Mouse (Mus musculus) midbrain, embryonic 13.5 days (tissue): ENCODE results near the gene Cdc7. TPM values are rescaled to one million over a fixed set of nuclear protein-coding genes. Genes with fewer than 3 reads are reported as not detected.
A peak's percentile ranks its signal among the peaks of the same experiment; 100 is the strongest.

Source experiments
- ATAC-seq: fragments of 200-750 bp; cut with Nextera tagmentation; 2 replicates; pipeline ENCODE4 v1.8.0; 2017; ENCODE audit warnings: mild to moderate bottlenecking, moderate TSS enrichment, moderate library complexity
- H3K27ac ChIP-seq: fragments of 300-500 bp; sonication (generic); 2 replicates; pipeline ENCODE4 v1.5.1; 2015; ENCODE audit warnings: inconsistent platforms, mild to moderate bottlenecking, moderate library complexity
- H3K27me3 ChIP-seq: fragments of 300-500 bp; sonication (generic); 2 replicates; pipeline ENCODE4 v1.6.1; 2015; ENCODE audit warnings: mild to moderate bottlenecking, inconsistent platforms
- H3K36me3 ChIP-seq: fragments of 300-500 bp; sonication (generic); 2 replicates; pipeline ENCODE4 v1.6.1; 2015; ENCODE audit warnings: mild to moderate bottlenecking, inconsistent platforms
- H3K4me1 ChIP-seq: fragments of 300-500 bp; sonication (generic); replicated peaks from 2 replicates; pipeline ENCODE4 v1.6.1; 2015; ENCODE audit warnings: inconsistent platforms
- H3K4me2 ChIP-seq: fragments of 300-500 bp; sonication (generic); replicated peaks from 2 replicates; pipeline ENCODE4 v1.6.1; 2015; ENCODE audit warnings: moderate library complexity, mild to moderate bottlenecking, inconsistent platforms
- H3K4me3 ChIP-seq: fragments of 300-500 bp; sonication (generic); replicated peaks from 2 replicates; pipeline ENCODE4 v1.5.1; 2015; ENCODE audit warnings: mild to moderate bottlenecking, inconsistent platforms
- H3K9ac ChIP-seq: fragments of 300-500 bp; sonication (generic); replicated peaks from 2 replicates; pipeline ENCODE4 v1.6.1; 2015; ENCODE audit warnings: mild to moderate bottlenecking, inconsistent platforms
- H3K9me3 ChIP-seq: fragments of 300-500 bp; sonication (generic); 2 replicates; pipeline ENCODE4 v1.6.1; 2016; ENCODE audit warnings: mild to moderate bottlenecking, inconsistent platforms
- WGBS: fragments of 180-500 bp; shearing (Covaris S2); methylation state at CpG from one replicate; pipeline ENCODE4 v1.1.7; 2015; 5-methylcytosine and 5-hydroxymethylcytosine counted together
- polyA plus RNA-seq: library from polyadenylated mRNA; unstranded; fragments of >200 nt; fragmentation: Nextera tagmentation; extraction: Ambion mirVana; gene quantifications from 2 replicates; pipeline ENCODE4 v1.2.1, GENCODE M21; 2015

Cdc7 gene
- polyA plus RNA-seq, 1 experiment from 2014 or later, result 44.4 TPM

DNA sequence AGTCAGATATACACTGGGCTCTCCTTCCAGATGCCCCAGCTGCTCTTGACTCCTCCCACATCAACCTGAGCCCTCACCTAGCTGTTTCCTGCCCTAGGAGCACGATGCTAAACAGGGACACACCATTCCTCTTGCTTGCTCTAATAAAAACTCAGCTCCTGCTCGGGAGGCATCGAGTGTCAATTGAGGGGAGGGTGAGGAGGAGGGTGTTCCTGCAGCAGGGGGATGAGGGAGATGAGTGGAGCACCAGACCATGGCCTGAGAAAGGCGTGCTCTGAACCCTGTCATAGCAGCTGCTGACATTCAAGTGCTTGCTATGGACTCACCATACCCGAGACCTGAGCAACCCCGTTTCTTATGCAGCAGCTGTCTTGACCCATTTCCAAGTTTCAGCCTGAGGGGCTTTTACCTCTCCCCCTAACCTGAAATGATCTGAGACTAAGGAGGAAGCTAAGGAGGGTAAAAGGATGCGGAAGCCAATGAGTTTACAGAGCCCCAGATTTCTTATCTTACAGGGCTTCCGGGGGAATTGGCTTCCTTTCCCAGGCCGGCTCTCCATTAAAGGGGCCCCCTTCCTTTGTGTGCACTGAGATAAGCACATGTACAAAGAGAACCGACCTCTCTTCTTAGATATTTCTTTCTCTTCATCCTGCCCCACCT is 51.4 kb downstream of the Cdc7 start:
- 0 out of 2 replicates have a peak, but pooled peaks have one; percentile 14 for ATAC-seq
- no peak overlapping the region for H3K9ac ChIP-seq
- no peaks in the 10 kb centered on the region for H3K36me3 ChIP-seq
- 33% methylated on average over 10 of the region's 10 CpGs for WGBS
- no peak overlapping the region for H3K4me3 ChIP-seq
- no peak overlapping the region for H3K27ac ChIP-seq
- H3K9me3 ChIP-seq, result no peaks in the 10 kb centered on the region
- no peak overlapping the region for H3K4me2 ChIP-seq
- no peaks in the 10 kb centered on the region for H3K27me3 ChIP-seq
- H3K4me1 ChIP-seq, result peaks cover 13% of the 10 kb centered on the region; the same call in 1 of the 2 replicates

DNA sequence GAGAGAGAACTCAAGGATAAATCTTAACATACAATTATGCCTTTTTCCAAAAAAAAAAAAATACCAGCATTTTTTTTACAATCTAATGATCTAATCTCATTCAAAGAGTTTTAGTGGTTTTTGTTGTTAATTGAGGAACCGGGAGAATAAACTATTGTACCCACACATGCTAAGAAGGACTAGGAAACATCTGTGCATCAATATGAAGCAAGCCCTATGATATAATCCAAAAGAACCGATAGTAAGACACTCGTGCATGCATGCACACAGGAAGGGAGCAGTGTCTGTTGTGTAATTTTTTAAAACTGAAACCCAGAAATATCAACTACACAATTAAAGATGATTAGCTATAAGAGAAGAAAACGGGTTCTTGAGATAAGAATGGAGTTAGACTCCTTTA is 52.4 kb downstream of the Cdc7 start:
- Histone ChIP-seq H3K9ac (no peak overlapping the region), H3K9me3 (no peaks in the 10 kb centered on the region), H3K4me1 (peaks cover 9% of the 10 kb centered on the region; the same call in 1 of the 2 replicates), H3K36me3 (no peaks in the 10 kb centered on the region), H3K4me2 (no peak overlapping the region), H3K4me3 (no peak overlapping the region), H3K27ac (no peak overlapping the region), H3K27me3 (no peaks in the 10 kb centered on the region)
- 84% methylated on average over 4 of the region's 4 CpGs for WGBS
- no peak for ATAC-seq

DNA sequence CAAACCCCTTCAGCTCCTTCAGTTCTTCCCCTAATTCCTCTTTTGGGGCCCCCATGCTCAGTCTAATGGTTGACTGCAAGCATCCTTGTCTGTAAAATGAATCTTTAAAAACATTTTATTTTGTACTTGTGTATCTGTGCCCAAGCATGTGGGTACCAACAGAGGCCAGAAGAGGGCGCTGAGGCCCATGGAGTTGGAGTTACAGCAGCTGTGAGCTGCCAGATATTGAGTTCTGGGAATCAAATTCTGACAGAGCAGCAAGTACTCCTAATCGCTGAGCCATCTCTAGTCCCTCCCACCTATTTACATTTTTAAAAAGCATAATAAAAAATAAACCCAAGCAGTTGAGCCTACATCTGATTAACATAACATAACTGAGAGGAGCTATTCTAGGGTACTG is 53.4 kb downstream of the Cdc7 start:
- WGBS, result 68% methylated on average over 2 of the region's 2 CpGs
- Histone ChIP-seq H3K27ac (no peak overlapping the region), H3K4me3 (no peak overlapping the region), H3K9me3 (no peaks in the 10 kb centered on the region), H3K27me3 (no peaks in the 10 kb centered on the region), H3K4me2 (no peak overlapping the region), H3K4me1 (peaks cover 8% of the 10 kb centered on the region; the same call in 1 of the 2 replicates), H3K36me3 (no peaks in the 10 kb centered on the region), H3K9ac (no peak overlapping the region)
- no peak for ATAC-seq

DNA sequence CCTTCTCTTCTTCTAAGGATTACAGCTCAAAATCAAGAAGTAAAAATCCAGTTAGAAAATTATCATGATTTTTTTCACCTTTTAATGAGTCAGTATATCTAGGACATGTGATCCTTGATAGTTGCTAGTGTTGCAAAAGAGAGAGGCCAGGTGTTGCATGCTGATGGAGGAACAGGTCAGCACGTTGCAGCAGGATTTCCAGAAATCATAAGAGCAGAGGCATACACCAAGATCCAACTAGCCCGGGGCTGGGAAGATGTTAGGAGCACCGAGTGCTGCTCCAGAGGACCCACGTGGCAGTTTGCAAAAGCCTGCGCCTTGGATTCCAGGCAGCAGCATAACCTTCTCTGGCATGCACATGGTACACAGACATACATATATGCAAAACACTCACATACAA is 54.9 kb downstream of the Cdc7 start:
- Histone ChIP-seq H3K4me3 (no peak overlapping the region), H3K4me2 (no peak overlapping the region), H3K4me1 (peaks cover 8% of the 10 kb centered on the region; the same call in 1 of the 2 replicates), H3K27me3 (no peaks in the 10 kb centered on the region), H3K9me3 (no peaks in the 10 kb centered on the region), H3K36me3 (no peaks in the 10 kb centered on the region), H3K9ac (no peak overlapping the region), H3K27ac (no peak overlapping the region)
- ATAC-seq, result no peak
- 82% methylated on average over 5 of the region's 5 CpGs for WGBS

DNA sequence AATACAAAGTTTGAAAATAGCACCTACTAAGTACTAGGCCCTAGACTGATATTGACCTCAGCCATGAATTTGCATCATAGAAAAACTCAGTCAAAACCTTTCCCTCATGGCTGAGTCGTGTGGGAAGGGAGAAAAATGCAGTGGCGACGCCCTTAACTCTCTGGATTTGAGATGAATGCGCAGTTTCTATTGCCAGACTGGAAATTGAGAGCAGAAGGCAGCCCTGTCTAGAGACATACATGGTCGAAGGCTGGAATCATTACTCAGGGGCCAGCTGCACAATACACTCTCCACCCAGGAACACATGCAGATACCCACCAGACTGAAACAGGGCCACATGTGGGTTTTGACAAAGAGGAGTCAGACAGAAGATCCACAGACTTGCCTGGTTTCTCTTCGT is 55.8 kb downstream of the Cdc7 start:
- no peak for ATAC-seq
- H3K4me3 ChIP-seq, result no peak overlapping the region
- H3K9me3 ChIP-seq, result no peaks in the 10 kb centered on the region
- 78% methylated on average over 6 of the region's 6 CpGs for WGBS
- H3K4me2 ChIP-seq, result no peak overlapping the region
- peaks cover 8% of the 10 kb centered on the region; the same call in 1 of the 2 replicates for H3K4me1 ChIP-seq
- no peaks in the 10 kb centered on the region for H3K27me3 ChIP-seq
- no peak overlapping the region for H3K27ac ChIP-seq
- H3K9ac ChIP-seq, result no peak overlapping the region
- no peaks in the 10 kb centered on the region for H3K36me3 ChIP-seq

DNA sequence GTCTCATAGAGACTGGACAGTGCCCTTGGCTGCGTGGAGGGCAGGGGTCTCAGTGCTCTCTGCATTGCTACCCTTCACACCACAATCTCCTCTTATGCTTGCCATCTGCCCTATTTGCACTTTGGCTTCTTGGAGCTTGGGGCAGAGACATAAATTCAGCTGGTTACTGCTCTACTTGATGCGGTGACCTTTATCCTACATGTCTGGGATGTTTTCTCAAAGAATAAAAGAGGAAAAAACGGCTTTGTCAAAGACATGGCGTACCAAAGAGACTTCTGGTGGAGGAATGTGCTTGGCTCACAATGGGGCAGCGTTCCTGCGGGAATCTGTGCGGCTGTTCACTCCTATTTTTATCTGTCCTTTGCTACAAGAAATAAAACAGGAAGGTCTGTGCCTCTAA is 56.2 kb downstream of the Cdc7 start:
- 72% methylated on average over 7 of the region's 7 CpGs for WGBS
- no peak overlapping the region for H3K27ac ChIP-seq
- H3K4me2 ChIP-seq, result no peak overlapping the region
- no peaks in the 10 kb centered on the region for H3K27me3 ChIP-seq
- peaks cover 5% of the 10 kb centered on the region; the same call in 1 of the 2 replicates for H3K4me1 ChIP-seq
- H3K9me3 ChIP-seq, result no peaks in the 10 kb centered on the region
- H3K36me3 ChIP-seq, result no peaks in the 10 kb centered on the region
- H3K4me3 ChIP-seq, result no peak overlapping the region
- H3K9ac ChIP-seq, result no peak overlapping the region
- no peak for ATAC-seq

DNA sequence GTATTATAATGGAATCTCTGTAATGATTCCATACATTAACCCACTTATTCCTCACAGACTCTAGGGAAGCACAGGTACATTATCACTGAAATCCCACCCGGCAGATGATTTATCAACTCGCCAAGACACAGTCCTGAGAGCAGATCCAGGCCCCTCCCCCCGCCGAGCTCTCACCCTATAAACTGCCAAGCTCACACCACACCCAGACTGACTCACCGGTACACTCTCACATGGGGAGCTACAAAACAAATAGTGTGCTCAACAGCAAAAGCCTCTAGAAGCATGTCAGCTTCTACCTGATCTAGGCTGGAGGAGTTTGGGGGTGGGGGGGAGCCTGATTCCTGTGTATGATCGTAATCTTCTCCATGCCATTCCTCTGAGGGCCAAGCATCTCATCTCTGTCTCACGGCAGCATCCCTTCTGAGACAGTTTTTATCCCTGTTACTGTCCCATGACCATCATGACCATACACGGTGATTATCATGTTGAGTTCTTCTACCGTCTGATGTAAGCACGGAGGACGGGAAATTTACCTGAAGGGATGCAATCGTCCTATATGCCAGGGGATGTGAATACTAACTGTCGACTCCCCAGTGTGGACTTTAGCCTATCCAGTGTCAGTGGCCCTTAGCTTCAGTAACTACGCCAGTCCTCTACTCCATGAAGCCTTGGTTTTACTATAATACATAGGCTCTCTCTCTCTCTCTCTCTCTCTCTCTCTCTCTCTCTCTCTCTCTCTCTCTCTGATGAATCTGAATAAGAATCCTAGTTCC is 57.4 kb downstream of the Cdc7 start:
- WGBS, result 94% methylated on average over 14 of the region's 14 CpGs
- Histone ChIP-seq H3K9ac (no peak overlapping the region), H3K27me3 (no peaks in the 10 kb centered on the region), H3K9me3 (no peaks in the 10 kb centered on the region), H3K4me2 (no peak overlapping the region), H3K27ac (no peak overlapping the region), H3K4me3 (no peak overlapping the region), H3K4me1 (no peaks in the 10 kb centered on the region), H3K36me3 (no peaks in the 10 kb centered on the region)
- no peak for ATAC-seq

DNA sequence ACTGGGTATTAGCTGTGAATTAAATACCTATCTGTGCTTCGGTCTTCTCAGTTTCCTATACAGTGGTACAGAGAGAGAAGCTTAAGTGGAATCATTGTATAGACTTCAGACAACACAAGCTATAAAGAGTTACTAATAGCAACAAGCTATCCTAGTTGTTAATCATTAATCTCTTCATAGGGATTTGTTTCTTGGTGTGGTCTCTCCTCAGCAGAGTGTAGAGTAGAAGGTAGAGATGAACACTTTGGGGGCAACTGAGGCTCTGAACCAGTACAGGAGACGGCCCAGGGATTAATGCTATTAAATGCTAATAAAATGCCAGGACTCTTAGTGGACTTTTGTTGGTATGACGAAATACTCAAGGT is 57.9 kb downstream of the Cdc7 start:
- WGBS, result 89% methylated on average over 3 of the region's 3 CpGs
- Histone ChIP-seq H3K9ac (no peak overlapping the region), H3K27me3 (no peaks in the 10 kb centered on the region), H3K9me3 (no peaks in the 10 kb centered on the region), H3K27ac (no peak overlapping the region), H3K4me1 (no peaks in the 10 kb centered on the region), H3K36me3 (no peaks in the 10 kb centered on the region), H3K4me2 (no peak overlapping the region), H3K4me3 (no peak overlapping the region)
- ATAC-seq, result no peak

DNA sequence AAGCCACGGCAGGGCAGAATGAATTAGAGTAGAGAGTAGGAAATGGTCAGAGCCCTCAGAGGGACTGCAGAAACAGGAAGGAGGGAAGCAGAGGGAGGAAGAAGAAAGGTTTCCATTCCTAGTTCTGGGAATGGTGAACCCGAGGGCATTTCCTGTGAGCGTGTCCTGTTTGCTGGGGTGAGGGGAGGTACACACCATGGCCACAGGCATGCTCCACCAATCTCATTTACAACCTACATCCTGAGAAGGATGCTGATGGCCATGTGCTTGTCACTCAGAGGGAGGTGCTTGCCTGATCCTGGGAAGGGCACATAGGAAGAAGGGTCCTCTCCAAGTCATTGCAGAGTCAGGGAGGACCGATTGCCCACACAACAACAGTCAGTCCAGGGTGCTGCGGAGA is 59.8 kb downstream of the Cdc7 start:
- Histone ChIP-seq H3K27me3 (no peaks in the 10 kb centered on the region), H3K4me2 (no peak overlapping the region), H3K9ac (no peak overlapping the region), H3K4me1 (no peaks in the 10 kb centered on the region), H3K36me3 (no peaks in the 10 kb centered on the region), H3K4me3 (no peak overlapping the region), H3K9me3 (no peaks in the 10 kb centered on the region), H3K27ac (no peak overlapping the region)
- ATAC-seq, result no peak
- 77% methylated on average over 5 of the region's 5 CpGs for WGBS

DNA sequence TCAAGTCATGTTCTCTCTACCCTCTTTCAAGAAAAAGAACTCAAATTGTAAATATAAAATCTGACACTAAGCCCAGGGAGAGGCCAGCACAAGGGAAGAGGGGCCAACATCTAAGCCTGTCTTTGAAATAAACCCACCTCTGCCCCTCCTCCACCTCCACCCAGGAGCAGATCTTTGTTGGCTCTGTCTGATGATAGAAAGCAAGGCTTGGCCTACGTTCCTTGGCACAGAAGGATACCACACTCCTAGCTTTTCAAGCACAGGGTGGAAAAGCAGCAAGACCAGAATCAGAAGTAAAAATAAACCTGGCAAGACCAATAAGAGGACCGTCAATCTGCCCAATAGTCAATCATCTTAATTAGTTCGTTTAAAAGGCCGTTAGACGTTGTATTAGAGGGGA is 61.2 kb downstream of the Cdc7 start:
- Histone ChIP-seq H3K4me1 (no peaks in the 10 kb centered on the region), H3K27ac (no peak overlapping the region), H3K9me3 (no peaks in the 10 kb centered on the region), H3K4me2 (no peak overlapping the region), H3K27me3 (no peaks in the 10 kb centered on the region), H3K9ac (no peak overlapping the region), H3K4me3 (no peak overlapping the region), H3K36me3 (no peaks in the 10 kb centered on the region)
- no peak for ATAC-seq
- 83% methylated on average over 5 of the region's 5 CpGs for WGBS

DNA sequence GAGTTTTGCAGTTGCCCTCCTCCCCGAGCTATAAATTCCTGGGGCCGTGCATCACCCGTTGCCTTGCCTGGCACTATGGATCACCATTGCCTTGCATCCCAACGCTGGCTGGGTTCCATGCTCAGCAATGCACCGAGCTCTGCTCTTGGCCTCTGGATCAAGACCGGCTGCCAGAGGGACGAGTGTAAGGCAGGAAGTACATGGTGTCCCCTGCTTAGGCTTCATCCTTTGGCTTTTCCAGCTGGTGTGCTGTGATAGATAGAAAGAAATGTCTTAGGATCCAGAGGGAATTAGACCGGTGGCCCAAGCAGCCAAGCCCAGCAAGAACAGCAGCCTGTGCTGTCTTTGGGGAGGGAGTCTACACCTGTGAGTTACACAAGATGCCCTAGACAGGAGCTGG is 61.7 kb downstream of the Cdc7 start:
- Histone ChIP-seq H3K9me3 (no peaks in the 10 kb centered on the region), H3K4me3 (no peak overlapping the region), H3K9ac (no peak overlapping the region), H3K4me1 (no peaks in the 10 kb centered on the region), H3K27ac (no peak overlapping the region), H3K4me2 (no peak overlapping the region), H3K36me3 (no peaks in the 10 kb centered on the region), H3K27me3 (no peaks in the 10 kb centered on the region)
- WGBS, result 87% methylated on average over 8 of the region's 8 CpGs
- no peak for ATAC-seq

DNA sequence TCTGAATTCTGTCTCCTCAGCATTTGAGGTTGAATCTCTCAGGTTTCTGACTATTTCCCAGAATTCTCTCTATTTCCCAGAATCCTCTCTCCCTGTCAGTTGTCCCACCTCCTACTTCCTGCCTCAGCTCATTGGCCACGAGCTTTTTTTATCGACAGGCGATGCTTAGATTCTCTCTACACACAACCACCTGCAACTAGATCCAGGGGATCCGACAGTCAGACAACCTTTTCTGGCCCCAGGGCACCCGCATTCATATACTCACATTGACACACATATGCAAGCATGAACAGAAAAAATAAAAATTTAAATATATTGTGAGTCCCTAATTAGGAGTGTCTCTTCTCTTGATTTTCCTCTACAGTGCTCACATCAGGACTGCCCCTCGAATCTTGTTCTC is 63.5 kb downstream of the Cdc7 start:
- no peak for ATAC-seq
- Histone ChIP-seq H3K9ac (no peak overlapping the region), H3K4me2 (no peak overlapping the region), H3K4me3 (no peak overlapping the region), H3K9me3 (no peaks in the 10 kb centered on the region), H3K4me1 (no peaks in the 10 kb centered on the region), H3K27ac (no peak overlapping the region), H3K27me3 (no peaks in the 10 kb centered on the region), H3K36me3 (no peaks in the 10 kb centered on the region)
- 90% methylated on average over 6 of the region's 6 CpGs for WGBS
